Mouse (Mus musculus) stomach, postnatal 0 days (tissue): ENCODE data around the gene Hapln4.

Experiments
- CTCF ChIP-seq: IDR thresholded peaks from 2 replicates; pipeline ENCODE4 v1.5.1; 2016; ENCODE audit warnings: antibody characterized with exemption, low read depth, mild to moderate bottlenecking, moderate library complexity
- EP300 ChIP-seq: optimal IDR thresholded peaks from 2 replicates; pipeline ENCODE3; 2016; ENCODE audit warnings: antibody characterized with exemption

DNA sequence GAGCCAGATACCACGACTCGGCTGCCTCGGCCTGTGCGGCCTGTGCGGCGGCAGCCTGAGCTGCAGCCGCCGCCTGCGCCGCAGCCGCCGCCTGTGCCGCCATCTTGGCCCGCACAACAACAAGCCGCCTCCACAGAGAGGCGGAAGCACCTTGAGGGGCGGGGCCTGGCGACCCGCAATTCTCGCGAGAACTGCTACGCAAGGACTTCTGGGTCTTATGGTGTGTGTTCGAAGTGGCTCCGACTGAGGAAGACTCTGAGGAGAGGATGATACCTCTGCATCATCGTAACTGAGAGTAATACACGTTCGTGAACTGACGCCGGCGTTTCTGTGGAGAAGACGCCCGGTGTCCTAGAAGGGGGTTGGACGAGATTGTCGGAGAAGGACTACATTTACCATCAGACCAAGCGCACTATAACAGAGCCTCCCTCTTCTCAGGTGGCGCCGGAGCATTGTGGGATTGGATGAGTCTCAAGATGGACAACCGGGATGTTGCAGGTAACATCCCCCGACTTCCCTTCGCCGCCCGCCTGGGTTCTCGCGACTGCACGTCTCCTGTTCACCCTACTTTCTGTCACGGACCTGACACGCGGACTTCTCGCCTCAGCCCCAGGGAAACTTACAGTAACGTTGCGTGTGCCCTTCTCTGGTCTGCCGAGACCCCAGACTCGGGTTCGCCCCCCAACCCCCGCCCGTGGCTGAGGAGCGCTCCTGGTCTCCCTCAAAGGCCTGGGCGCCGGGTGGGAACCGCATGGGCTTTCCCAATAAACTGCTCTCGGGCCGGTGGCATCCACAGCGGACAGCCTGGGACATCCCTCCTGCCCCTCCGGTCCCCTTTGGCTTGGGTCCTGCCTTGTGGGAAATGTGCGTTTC is 40.4 kb upstream of the Hapln4 start, which contains the start of the genes Mau2 and Sugp1:
- TF ChIP-seq CTCF = no peak
- peak; percentile 97 for TF ChIP-seq EP300
